Mouse (Mus musculus) embryonic facial prominence, embryonic 15.5 days (tissue): ENCODE measurements around the gene Rbfox3. TPM values are rescaled to one million over a fixed set of nuclear protein-coding genes. Genes with fewer than 3 reads are reported as not detected.
A peak's percentile ranks its signal among the peaks of the same experiment; 100 is the strongest.

Source experiments
- ATAC-seq: fragments of 200-750 bp; cut with Nextera tagmentation; 2 replicates; pipeline ENCODE4 v1.8.0; 2017; ENCODE audit warnings: low read depth, moderate TSS enrichment; ENCODE audit not compliant: insufficient number of reproducible peaks, low FRiP score, low TSS enrichment
- H3K27ac ChIP-seq: fragments of 300-500 bp; sonication (generic); replicated peaks from 2 replicates; pipeline ENCODE4 v1.5.1; 2015; ENCODE audit warnings: mild to moderate bottlenecking, inconsistent platforms
- H3K27me3 ChIP-seq: fragments of 300-500 bp; sonication (generic); 2 replicates; pipeline ENCODE4 v1.6.1; 2015; ENCODE audit warnings: inconsistent platforms
- H3K36me3 ChIP-seq: fragments of 300-500 bp; sonication (generic); 2 replicates; pipeline ENCODE4 v1.6.1; 2015; ENCODE audit warnings: mild to moderate bottlenecking, inconsistent platforms
- H3K4me1 ChIP-seq: fragments of 300-500 bp; sonication (generic); 2 replicates; pipeline ENCODE4 v1.6.1; 2015; ENCODE audit warnings: inconsistent platforms
- H3K4me2 ChIP-seq: fragments of 300-500 bp; sonication (generic); replicated peaks from 2 replicates; pipeline ENCODE4 v1.6.1; 2015; ENCODE audit warnings: mild to moderate bottlenecking, inconsistent platforms
- H3K4me3 ChIP-seq: fragments of 300-500 bp; sonication (generic); replicated peaks from 2 replicates; pipeline ENCODE4 v1.5.1; 2015; ENCODE audit warnings: mild to moderate bottlenecking, inconsistent platforms
- H3K9ac ChIP-seq: fragments of 300-500 bp; sonication (generic); 2 replicates; pipeline ENCODE4 v1.6.1; 2015; ENCODE audit warnings: inconsistent platforms
- H3K9me3 ChIP-seq: fragments of 300-500 bp; sonication (generic); replicated peaks from 2 replicates; pipeline ENCODE4 v1.6.1; 2016; ENCODE audit warnings: inconsistent platforms
- WGBS: fragments of 180-500 bp; shearing (Covaris S2); methylation state at CpG from one replicate; pipeline ENCODE4 v1.1.7; 2015; 5-methylcytosine and 5-hydroxymethylcytosine counted together
- polyA plus RNA-seq: library from polyadenylated mRNA; unstranded; fragments of >200 nt; fragmentation: Nextera tagmentation; extraction: Ambion mirVana; gene quantifications from 2 replicates; pipeline ENCODE4 v1.2.1, GENCODE M21; 2015

The Rbfox3 gene
- polyA plus RNA-seq, 1 experiment from 2014 or later = 0.55 TPM

DNA sequence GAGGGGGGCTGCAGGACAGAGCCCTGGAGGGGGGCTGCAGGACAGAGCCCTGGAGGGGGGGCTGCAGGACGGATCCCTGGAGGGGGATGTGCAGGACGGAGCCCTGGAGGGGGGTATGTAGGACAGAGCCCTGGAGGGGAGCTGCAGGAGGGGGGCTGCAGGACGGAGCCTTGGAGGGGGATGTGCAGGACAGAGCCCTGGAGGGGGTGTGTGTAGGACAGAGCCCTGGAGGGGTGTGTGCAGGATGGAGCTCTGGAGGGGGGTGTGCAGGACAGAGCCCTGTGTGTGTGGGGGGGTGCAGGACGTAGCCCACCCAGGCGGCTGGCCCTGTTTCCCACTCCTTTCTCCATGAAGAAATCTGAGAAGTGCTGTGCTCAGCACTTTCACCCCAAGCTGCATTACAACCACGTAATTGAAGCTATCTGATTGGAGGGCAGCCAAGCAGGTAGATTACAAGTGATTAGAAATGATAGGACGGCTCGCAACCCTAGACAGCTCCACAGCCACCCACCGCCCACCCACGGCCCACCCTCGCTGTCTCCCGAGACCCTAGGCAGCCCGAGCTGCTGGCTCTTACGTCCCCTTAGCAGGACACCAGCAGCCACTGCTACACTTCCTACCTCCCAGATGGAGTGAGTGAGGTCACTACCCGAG lies 399.0 kb downstream of the Rbfox3 start:
- H3K27ac ChIP-seq = no peak overlapping the region; the same call in 1 of the 2 replicates
- no peaks in the 10 kb centered on the region for H3K36me3 ChIP-seq
- 16% methylated on average over 13 of the region's 15 CpGs for WGBS
- H3K4me1 ChIP-seq = peaks cover 42% of the 10 kb centered on the region
- no peak overlapping the region for H3K4me3 ChIP-seq
- peaks cover 10% of the 10 kb centered on the region for H3K27me3 ChIP-seq
- H3K9ac ChIP-seq = no peak overlapping the region
- peak; percentile 32 for ATAC-seq
- H3K4me2 ChIP-seq = peak overlapping the region; percentile 21
- H3K9me3 ChIP-seq = no peaks in the 10 kb centered on the region

DNA sequence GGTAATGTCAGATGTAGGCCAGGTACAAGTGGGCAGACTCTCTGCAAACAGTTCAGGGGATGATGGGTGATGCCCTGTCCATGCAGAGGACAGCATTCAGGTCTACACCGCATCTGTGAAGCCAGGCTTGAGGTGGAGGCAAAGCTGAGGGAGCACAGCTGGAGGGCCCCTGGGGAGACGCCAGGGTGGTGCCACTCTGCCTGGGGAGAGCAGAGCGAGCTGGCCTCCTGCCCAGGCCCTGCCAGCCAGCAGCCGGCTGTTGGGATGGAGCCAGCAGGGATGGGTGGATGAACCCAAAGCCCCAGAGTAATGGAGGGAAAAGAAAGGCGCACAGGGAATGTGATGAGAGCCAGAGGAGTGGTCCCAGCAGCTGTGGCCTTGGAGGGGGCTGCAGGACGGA lies 399.5 kb downstream of the Rbfox3 start:
- peaks cover 41% of the 10 kb centered on the region for H3K4me1 ChIP-seq
- WGBS = 32% methylated on average over 6 of the region's 6 CpGs
- peak overlapping the region; percentile 21 for H3K4me2 ChIP-seq
- H3K27ac ChIP-seq = no peak overlapping the region; the same call in 1 of the 2 replicates
- H3K9ac ChIP-seq = no peak overlapping the region
- H3K9me3 ChIP-seq = no peaks in the 10 kb centered on the region
- ATAC-seq = peak; percentile 27; the same call in 1 of the 2 replicates
- peaks cover 14% of the 10 kb centered on the region for H3K27me3 ChIP-seq
- H3K4me3 ChIP-seq = no peak overlapping the region
- no peaks in the 10 kb centered on the region for H3K36me3 ChIP-seq

DNA sequence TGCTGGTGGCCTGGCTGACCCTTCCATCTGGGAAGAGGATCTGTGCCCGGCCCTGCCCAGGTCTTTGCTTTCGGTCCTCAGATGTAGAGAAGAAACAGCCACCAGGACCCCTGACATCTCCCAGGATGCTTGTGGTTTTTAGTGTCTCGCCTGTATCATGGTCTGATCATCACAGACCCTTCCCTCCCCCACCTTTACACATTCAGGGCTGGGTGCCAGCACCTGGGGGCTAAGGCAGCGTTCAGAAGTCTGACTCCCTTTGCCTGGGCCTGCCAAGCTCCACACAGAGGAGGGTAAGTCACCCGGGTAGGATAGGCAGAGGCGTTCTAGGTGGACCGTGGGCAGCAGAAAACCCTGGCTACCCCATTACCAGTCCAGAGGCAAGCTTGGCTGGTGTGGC lies 403.1 kb downstream of the Rbfox3 start:
- no peaks in the 10 kb centered on the region for H3K36me3 ChIP-seq
- no peak for ATAC-seq
- peaks cover 34% of the 10 kb centered on the region for H3K27me3 ChIP-seq
- no peaks in the 10 kb centered on the region for H3K9me3 ChIP-seq
- peaks cover 30% of the 10 kb centered on the region for H3K4me1 ChIP-seq
- H3K4me2 ChIP-seq = no peak overlapping the region
- WGBS = 61% methylated on average over 7 of the region's 7 CpGs
- H3K4me3 ChIP-seq = no peak overlapping the region
- H3K27ac ChIP-seq = no peak overlapping the region
- H3K9ac ChIP-seq = no peak overlapping the region

DNA sequence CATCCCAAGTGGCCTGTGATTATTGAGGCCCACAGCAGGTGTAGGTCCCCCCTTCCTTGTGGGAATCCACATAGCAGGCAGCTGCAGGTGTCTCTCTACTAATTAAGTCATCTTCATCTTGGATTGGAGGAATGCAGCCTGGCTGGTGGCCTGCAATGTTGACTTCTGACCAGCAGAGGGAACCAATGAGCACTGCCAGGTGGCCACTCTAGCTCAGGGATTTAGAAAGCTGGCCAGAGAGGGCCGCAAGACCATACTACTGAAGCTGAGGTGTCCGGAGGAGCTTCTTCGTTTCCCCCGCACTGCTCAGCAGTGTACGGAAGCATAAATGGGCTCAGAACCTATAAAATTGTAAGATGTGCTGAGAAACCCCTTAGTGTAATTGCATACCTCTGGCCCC lies 403.5 kb downstream of the Rbfox3 start:
- peaks cover 30% of the 10 kb centered on the region for H3K4me1 ChIP-seq
- no peak overlapping the region for H3K4me3 ChIP-seq
- H3K27ac ChIP-seq = no peak overlapping the region
- peaks cover 38% of the 10 kb centered on the region for H3K27me3 ChIP-seq
- H3K36me3 ChIP-seq = no peaks in the 10 kb centered on the region
- no peak overlapping the region for H3K4me2 ChIP-seq
- WGBS = 37% methylated on average over 5 of the region's 5 CpGs
- ATAC-seq = no peak
- no peak overlapping the region for H3K9ac ChIP-seq
- H3K9me3 ChIP-seq = no peaks in the 10 kb centered on the region

DNA sequence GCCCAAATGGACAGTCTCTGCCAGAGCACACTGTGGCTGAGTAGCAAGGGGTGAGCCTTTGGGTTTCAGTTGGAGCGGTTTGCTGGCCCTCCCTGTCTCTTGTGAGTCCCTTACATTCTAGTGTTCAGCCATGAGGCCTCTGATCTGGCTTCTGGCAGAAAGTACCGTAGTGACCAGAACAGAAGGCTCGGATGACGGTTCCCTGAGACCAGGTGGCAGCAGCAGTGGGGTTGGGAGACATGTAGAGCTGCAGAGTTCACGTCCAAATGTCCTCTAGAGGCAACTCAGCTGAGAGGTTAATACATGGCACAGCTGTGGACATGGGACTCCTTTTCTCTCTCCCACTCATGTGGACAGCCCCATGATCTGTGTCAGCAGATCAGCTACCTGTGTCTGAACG lies 404.3 kb downstream of the Rbfox3 start:
- H3K4me3 ChIP-seq = no peak overlapping the region
- no peaks in the 10 kb centered on the region for H3K36me3 ChIP-seq
- H3K4me1 ChIP-seq = peaks cover 23% of the 10 kb centered on the region
- H3K27me3 ChIP-seq = peaks cover 46% of the 10 kb centered on the region
- no peak for ATAC-seq
- WGBS = 70% methylated on average over 6 of the region's 6 CpGs
- H3K9me3 ChIP-seq = no peaks in the 10 kb centered on the region
- no peak overlapping the region for H3K27ac ChIP-seq
- no peak overlapping the region for H3K4me2 ChIP-seq
- H3K9ac ChIP-seq = no peak overlapping the region

DNA sequence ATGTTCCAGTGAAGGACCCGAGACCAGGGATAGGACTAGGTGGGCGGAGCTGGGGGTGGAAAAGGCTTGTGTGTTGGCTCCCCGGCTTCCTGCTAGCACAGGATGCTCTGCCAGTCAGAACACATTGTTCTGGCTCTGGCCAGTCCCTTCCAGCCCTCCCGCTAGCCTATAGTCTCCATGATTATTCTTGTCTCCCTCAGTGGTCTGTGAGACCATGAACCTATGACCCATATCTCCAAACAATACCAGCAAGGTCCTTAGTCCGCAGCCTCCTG lies 407.3 kb downstream of the Rbfox3 start:
- H3K4me1 ChIP-seq = peaks cover 12% of the 10 kb centered on the region; the same call in 1 of the 2 replicates
- peaks cover 37% of the 10 kb centered on the region for H3K27me3 ChIP-seq
- WGBS = 71% methylated on average over 5 of the region's 5 CpGs

DNA sequence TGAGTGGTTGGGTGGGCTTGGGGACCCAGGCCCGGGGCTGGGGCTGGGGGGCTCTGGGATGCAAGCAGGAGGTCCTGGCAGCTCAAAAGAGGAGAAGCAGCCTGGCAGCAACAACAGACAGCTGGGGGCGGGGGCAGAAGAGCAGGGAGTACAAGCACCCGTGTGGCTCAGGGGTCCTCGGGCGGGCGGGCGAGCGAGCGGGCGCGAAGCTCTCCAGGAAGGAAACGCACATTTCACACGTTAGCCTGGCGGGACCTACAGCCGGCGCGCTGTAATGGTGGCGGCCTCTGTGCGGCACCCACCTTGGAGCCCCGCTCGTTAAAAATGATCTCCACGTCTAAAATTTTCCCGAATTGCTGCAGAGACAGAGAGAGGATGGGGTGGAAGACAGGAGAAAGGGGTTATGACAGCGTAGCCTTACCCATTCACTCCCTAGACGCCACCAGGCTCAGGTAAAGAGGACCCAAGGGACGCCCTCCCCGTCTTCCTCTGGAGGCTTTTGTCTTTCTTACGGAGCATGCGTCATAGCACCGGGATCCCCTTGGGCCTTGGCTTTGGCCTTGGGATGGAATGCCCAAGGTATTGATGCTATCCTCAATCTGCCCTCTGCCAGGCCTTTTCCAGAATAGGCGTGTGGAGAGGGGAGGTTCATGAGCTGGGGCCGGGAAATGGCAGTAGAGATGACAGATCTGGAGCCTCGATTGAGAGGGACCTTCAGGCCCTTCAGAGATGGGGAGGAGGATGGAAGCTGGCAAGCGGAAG lies 407.8 kb downstream of the Rbfox3 start:
- H3K4me3 ChIP-seq = no peak overlapping the region
- H3K9ac ChIP-seq = no peak overlapping the region
- no peaks in the 10 kb centered on the region for H3K9me3 ChIP-seq
- H3K27me3 ChIP-seq = peaks cover 37% of the 10 kb centered on the region
- no peak overlapping the region for H3K27ac ChIP-seq
- peaks cover 12% of the 10 kb centered on the region; the same call in 1 of the 2 replicates for H3K4me1 ChIP-seq
- 0 out of 2 replicates have a peak overlapping the region, but pooled peaks have one; percentile 2 for H3K4me2 ChIP-seq
- 24% methylated on average over 34 of the region's 34 CpGs for WGBS
- H3K36me3 ChIP-seq = no peaks in the 10 kb centered on the region
- no peak for ATAC-seq

More for the DNA sequence above, 407.3 kb downstream of the Rbfox3 start:
- Histone ChIP-seq H3K9me3 (no peaks in the 10 kb centered on the region), H3K27ac (no peak overlapping the region), H3K9ac (no peak overlapping the region), H3K36me3 (no peaks in the 10 kb centered on the region), H3K4me3 (no peak overlapping the region), H3K4me2 (no peak overlapping the region)
- ATAC-seq = no peak

DNA sequence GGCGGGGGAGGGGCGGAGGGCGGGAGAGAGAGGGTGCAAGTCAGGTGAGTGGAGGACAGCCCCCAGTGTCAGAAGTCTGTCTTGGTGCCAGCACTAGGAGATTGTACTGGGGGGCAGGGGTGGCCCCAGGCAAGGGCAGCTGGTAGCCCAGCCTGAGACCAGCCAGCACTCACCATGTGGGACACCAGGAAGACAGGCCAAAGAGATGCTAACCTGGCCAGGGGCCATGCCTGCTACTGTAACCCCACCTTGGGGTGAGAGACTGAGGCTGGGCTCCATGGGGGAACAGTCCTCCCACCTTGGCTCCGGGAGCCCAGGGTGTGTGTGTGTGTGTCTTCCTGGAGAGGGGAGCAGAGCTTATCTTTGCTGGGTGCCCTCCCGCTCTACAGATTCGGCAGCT lies 408.4 kb downstream of the Rbfox3 start:
- Histone ChIP-seq H3K27ac (no peak overlapping the region), H3K4me1 (peaks cover 8% of the 10 kb centered on the region; the same call in 1 of the 2 replicates), H3K36me3 (no peaks in the 10 kb centered on the region), H3K27me3 (peaks cover 37% of the 10 kb centered on the region), H3K4me3 (no peak overlapping the region), H3K4me2 (0 out of 2 replicates have a peak overlapping the region, but pooled peaks have one; percentile 2), H3K9me3 (no peaks in the 10 kb centered on the region), H3K9ac (no peak overlapping the region)
- ATAC-seq = no peak
- WGBS = 45% methylated on average over 5 of the region's 6 CpGs

DNA sequence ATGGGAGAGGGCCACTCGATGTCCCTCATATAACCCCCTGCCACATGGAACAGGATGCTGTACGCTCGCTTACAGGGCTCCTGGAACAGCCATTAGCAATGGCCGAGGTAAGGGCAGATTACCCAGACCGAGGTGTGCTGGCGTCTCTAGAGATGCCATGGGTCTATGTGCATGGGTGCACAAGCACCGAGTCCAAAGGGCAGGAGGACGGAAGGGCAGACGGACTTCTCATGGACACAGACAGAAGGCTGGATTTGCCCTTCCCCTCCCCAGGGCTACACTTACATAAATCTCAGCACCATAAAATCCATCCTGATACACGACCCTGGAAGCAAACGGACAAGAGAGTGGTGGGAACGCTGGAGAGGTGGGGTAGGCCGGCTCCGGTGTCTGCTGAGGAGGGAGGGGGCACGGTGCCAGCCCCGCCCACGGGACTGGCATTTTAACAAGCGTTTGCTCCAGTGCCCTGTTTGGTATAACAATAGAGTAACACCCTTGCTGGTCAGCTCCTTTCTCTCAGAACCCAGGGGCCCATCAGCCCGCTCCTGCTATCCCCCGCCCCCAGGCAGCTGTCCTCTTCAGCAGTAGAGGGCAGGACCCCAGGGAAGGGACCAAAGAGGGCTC lies 415.2 kb downstream of the Rbfox3 start:
- Histone ChIP-seq H3K36me3 (no peaks in the 10 kb centered on the region), H3K4me2 (no peak overlapping the region), H3K27ac (no peak overlapping the region), H3K4me3 (no peak overlapping the region), H3K9ac (no peak overlapping the region), H3K4me1 (peaks cover 9% of the 10 kb centered on the region; the same call in 1 of the 2 replicates), H3K27me3 (no peaks in the 10 kb centered on the region), H3K9me3 (no peaks in the 10 kb centered on the region)
- 59% methylated on average over 20 of the region's 20 CpGs for WGBS
- no peak for ATAC-seq

DNA sequence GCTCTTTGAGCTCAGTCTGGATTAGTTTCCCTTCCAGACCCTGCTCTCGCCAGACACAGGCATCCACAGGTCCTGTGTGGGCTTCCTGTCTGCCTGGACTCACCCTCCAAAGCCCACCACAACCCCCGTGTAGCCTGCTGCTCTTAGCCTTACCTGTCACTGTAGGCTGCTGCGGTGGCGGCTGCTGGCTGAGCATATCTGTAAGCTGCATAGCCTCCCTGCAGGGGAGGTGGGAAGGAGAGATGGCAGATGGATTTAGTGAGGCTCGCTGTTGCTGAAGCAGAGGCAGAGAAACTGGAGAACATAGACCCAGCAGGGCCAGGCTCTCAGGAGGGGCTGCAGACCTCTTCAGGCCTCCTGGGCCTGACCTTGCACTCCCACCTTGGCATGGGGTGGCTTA lies 416.3 kb downstream of the Rbfox3 start:
- WGBS = 36% methylated on average over 5 of the region's 5 CpGs
- H3K9ac ChIP-seq = no peak overlapping the region
- no peak for ATAC-seq

DNA sequence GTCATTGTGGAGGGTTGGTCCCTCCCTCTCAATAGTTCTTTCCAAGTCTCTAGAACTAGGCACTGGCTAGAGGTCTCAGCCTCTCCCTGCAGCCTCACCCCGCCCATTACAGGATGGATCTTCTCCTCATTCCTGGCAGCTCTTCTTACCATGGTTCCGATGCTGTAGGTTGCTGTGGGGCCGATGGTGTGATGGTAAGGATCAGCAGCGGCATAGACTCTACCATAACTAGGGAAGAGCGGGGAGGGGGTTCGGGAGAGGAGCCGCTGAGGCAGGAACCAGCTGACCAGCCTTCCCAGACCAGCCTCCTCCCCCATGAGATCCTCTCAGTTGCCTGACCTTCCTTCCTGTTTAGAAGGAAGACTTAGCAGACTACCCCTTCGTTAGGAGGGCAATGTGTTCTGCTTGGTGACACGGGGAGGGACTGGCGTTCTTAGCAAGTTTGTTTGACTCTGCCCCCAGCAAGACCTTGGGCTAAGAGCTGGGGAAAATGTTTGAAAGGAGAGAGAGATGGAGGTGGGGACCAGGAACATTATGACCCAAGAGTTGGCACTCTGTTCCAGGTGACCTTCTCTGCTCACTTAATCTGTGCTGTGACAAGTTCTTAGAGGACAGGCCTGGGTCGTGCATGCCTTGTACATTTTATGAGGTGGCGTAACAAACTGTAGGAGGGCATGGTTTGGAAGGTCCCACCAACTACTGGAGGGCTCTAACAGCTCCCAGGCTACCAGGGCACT lies 417.2 kb downstream of the Rbfox3 start:
- WGBS = 76% methylated on average over 12 of the region's 12 CpGs
- no peak for ATAC-seq
- no peak overlapping the region for H3K9ac ChIP-seq

More for the DNA sequence above, 416.3 kb downstream of the Rbfox3 start:
- Histone ChIP-seq H3K4me1 (peaks cover 14% of the 10 kb centered on the region), H3K9me3 (no peaks in the 10 kb centered on the region), H3K4me3 (no peak overlapping the region), H3K27me3 (peaks cover 5% of the 10 kb centered on the region; the same call in 1 of the 2 replicates), H3K4me2 (no peak overlapping the region), H3K27ac (no peak overlapping the region), H3K36me3 (no peaks in the 10 kb centered on the region)

More for the DNA sequence above, 417.2 kb downstream of the Rbfox3 start:
- no peak overlapping the region for H3K4me3 ChIP-seq
- H3K27me3 ChIP-seq = peaks cover 8% of the 10 kb centered on the region
- H3K4me2 ChIP-seq = no peak overlapping the region
- no peak overlapping the region for H3K27ac ChIP-seq
- H3K36me3 ChIP-seq = no peaks in the 10 kb centered on the region
- H3K9me3 ChIP-seq = no peaks in the 10 kb centered on the region
- peaks cover 14% of the 10 kb centered on the region for H3K4me1 ChIP-seq
